Mouse (Mus musculus) ES-E14 (cell line): Measurements from ENCODE around the gene Sympk.

Experiments used
- CHD2 ChIP-seq: IDR thresholded peaks from 2 replicates; pipeline ENCODE4 v1.6.1; 2014; ENCODE audit warnings: mild to moderate bottlenecking, low read depth, low read length, inconsistent platforms
- ZC3H11A ChIP-seq: IDR thresholded peaks from 2 replicates; pipeline ENCODE4 v1.6.1; 2012; ENCODE audit warnings: low read depth, mild to moderate bottlenecking, inconsistent platforms, low read length, borderline replicate concordance

DNA sequence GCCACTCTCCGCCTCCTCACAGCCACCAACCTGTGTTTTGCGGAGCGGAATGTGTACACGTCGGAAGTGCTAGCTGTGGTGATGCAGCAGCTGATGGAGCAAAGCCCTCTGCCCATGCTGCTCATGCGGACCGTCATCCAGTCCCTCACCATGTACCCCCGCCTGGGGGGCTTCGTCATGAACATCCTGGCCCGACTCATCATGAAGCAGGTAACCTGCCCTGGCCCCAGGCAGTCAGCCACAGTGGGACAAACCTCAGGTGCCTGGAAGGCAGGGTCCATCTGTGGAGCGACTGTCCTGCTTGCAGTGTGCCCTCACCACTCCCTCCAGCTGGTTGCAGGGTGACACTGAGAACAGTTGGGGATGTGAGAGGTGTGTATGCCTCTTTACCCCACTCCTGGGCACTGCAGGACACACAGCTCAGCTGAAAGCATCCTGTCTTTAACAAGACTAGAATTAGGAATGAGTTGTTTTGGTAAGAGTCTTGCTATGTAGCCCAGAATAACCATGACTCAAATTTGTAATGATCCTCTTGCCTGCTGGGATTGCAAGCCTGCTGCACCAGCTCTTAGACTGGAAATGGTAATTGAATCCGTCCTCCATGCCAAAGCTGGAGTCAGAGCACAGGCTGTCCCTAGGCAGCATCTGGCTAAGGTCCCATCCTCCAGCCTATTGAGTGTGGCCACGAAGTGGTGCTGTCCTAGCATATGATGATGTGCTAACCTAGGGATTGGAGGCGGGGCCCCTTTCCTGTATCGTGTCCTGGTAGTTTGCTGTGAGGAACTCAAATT, 28.4 kb downstream of the Sympk start:
- TF ChIP-seq ZC3H11A (no peak), CHD2 (no peak)
